18 mouse cellular contexts compared by ENCODE assay signal in the genomic region with DNA sequence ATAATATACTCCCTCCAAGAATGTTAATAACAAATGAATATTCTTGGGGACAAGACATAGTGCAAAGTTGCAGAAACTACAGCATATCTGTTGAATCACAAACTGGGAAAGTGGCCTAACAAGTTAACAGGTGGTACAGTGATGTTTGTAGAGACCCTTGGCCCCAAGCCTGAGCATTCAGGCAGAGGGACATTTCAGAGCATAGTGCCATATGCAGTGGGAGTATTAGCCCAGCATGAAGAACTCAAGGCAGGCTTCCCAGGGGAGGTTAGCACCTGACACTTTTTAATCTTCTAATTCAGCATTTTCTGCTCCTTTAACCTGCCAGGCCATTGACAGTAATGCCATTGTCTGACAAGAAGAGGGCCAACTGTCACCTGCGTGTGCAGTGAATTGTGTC. TPM values are rescaled to one million over a fixed set of nuclear protein-coding genes. Genes with fewer than 3 reads are reported as not detected.
DNase-seq lines count a peak whose midpoint lies in the region; ATAC-seq lines count a peak whose summit lies in the region.
"Had no signal": no experiment of that assay in that cellular context is flagged by ENCODE, and none has a peak within 500 bp of the region (broad histone marks: within the 10 kb centered on the region; RNA-seq: fewer than 3 reads in every experiment).

No protein-coding gene starts in this region.

- ATAC-seq in cerebellum, adult (ENCODE audit: insufficient number of reproducible peaks, low FRiP score, low TSS enrichment) = no peak
- ATAC-seq: forebrain, embryonic 14.5 days; forebrain, embryonic 16.5 days had no signal

- intact Hi-C loops in left cerebral cortex, postnatal 4 days (cut with DNase I) = no loop called here

- DNase-seq in cerebellum, postnatal 14 days = peak; percentile 61 to 69
- DNase-seq in left cerebral cortex, postnatal 4 days = peak; percentile 78
- no peak for DNase-seq in left cerebral cortex, adult 18-20 months (ENCODE audit: low spot score in 2 of 2)
- DNase-seq: adrenal gland, adult 2 months; adrenal gland, postnatal 10 days; adrenal gland, postnatal 25 days; cerebellum, adult 11-12 months; cerebellum, adult 2 months; cerebellum, adult 9-10 months; cerebellum, postnatal 25 days; embryo, embryonic 11 days had no signal

RNA-seq across cellular contexts. Expression of gene Gm10192, which starts 34.9 kb away (rescaled TPM):
- not detected for total RNA-seq in left cerebral cortex, postnatal 4 days (2021)
- not detected for total RNA-seq in left cerebral cortex, adult 18-20 months (2021)
- total RNA-seq: adrenal gland, adult 2 months; adrenal gland, postnatal 10 days; adrenal gland, postnatal 25 days; adrenal gland, postnatal 4 days; common myeloid progenitor, adult 5-6 weeks; ES-E14; MEL had no signal

Comparison
In these comparisons a context has a peak if more than half of its experiments do, and no peak if none do; other contexts are left out.
1. DNase-seq: peak in cerebellum, postnatal 14 days (2 of 2) and left cerebral cortex, postnatal 4 days (single experiment); none in left cerebral cortex, adult 18-20 months (0 of 2).